Mouse (Mus musculus) liver, adult 2 months (tissue): ENCODE measurements around the gene Hopx.

Source experiments
- CTCF ChIP-seq: fragments of 200-500 bp; IDR thresholded peaks from 2 replicates; pipeline ENCODE4 v1.5.1; 2011; ENCODE audit warnings: low read depth, low read length, control low read depth
- POLR2A ChIP-seq: fragments of 200-500 bp; IDR thresholded peaks from 2 replicates; pipeline ENCODE4 v1.6.1; 2011; ENCODE audit warnings: low read length, control low read depth; ENCODE audit not compliant: insufficient read depth; ENCODE audit errors: extremely low read depth

DNA sequence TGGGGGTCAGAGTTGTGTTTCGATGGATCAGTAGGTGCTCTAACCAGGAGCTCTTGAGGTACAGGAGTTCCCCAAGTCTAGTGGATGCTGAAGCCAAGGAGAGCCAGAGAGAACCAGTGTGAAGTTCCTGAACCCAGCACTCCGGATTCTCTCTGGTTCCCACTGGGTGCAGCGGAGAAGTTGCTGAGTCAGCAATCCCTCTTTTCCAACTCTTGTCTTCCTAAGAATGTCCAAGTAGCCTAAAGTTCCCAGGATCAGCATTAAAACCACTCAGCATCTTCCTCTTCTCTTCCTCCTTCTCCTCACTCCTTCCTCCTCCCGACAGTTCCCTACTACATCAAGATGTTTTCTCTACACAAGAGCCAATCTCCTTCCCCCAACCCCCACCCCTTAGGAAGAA lies 30.5 kb downstream of the Hopx start:
- TF ChIP-seq CTCF (no peak), POLR2A (no peak)
